Mouse (Mus musculus): ENCODE measurements around the gene Ino80b.
"Not testable (repeated sequence)": the region's sequence is repeated elsewhere in the genome, so short reads cannot be mapped to it uniquely, and the experiment has no call there.

Ino80b gene

DNA sequence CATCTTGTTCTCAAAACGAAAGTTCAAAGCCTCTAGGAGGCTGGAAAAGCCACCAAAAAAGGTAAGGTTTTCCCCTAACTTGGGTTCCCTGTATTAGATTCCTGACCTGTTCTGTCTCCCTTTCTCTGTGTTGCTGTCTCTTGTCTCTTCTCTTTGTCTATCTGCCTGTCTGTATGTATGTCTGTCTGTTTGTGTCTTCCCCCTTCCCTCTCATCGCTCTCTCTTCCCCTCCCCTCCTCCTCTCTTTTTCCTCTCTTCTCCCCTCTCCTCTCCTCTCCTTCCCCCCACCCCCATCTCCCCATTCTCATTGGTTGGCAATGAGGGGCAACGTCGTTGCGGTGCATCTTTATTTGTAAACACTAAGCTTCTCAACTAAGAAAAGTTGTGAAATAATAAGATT, at the start of gene Ino80b:
TSS of gene Ino80b (minus strand) at position 101 of the 400 bp plus-strand sequence.
- no peak for DNase-seq (ENCODE audit: low spot score in 2 of 2)

DNA sequence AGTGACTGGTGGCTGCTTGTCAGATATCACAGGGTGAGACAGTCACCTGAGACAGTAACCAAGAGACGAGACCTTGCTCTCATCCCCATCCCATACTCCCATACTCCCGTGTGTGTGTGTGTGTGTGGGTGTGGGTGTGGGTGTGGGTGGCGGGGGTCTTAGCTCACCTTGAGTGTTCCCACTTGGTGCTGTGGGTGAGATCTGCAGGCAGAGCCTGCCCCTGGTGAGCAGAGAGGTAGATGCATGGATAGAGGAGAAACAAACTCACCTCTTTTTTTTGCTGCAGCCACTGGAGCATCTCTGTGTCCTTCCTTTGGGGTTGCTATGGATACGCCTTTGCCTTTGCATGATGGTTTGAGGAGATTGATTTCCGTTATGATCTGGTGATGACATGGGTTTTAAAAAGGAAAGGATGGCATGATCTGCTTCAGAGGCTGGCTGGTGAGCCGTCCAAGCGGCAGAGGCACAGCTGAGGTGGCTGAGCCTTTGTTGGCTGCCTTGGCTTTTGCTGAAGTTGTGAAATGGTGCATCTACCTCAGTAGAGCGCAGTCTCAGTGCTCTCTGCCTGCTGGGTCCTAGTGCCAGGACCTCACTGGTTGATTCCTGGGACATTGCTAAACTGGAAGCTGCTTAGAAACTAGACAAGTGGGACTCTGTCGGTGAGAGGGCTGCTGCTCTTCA, 47.1 kb upstream of the Ino80b start:
- DNase-seq (ENCODE audit: low spot score in 2 of 2) = no peak

DNA sequence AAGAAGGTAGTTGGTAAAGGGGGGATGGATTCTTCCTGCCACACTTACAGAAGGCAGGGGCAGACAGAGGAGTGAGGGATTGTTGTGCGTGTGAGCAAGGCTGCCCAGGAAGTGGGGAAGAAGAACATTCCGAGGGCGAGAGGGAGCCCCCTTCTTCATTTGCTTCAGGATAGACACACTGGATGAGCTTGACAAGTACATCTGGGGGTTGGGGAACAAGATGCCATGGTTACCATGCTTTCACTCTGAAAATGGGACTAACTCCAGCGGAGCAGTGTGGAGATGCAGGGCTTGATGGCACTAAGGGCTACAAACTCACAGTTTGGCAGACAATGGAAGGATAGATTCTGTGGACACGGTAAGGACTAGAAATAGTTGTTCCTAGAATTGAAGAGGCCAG, 45.8 kb upstream of the Ino80b start:
- no peak for DNase-seq (ENCODE audit: low spot score in 2 of 2)

DNA sequence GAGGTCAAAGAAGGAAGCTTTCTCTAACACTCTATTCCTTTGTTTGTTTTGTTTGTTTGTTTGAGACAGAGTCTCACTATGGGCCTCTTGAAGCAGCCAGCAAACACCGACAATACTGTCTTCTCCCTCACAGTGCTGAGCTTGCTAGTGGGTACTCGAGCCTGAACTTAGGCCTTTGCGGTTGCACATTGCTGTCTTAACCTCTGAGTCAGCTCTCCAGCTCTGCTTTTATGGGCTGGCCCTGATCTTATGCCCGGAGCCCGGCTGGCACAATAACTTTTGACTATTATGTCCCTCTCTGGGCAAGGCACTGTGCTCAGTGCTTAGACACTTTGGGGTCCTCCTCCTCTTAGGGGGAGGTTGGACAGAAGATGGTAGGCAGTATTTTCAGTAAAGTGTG, 44.6 kb upstream of the Ino80b start:
- DNase-seq (ENCODE audit: low spot score in 2 of 2) = peak in 1 of 2 experiments; percentile 31

DNA sequence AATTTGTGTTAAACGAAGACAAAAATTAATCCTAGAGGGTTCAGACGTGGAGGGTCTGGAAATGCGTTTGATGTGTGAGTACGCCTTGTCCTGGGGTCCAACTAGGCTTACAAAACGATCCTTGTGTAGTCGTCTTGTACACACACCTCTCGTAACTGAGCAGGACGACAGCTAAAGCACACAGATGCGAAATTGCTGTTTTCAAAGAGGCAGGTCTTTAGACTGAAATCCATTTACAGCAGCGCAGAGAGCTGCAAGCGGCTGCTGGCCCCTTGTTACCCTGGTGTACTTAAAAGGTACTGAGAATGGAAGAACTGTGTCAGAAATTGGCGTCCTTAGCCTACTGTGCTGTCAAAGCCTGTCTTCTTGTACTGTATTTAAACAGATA, 41.0 kb upstream of the Ino80b start:
- DNase-seq (ENCODE audit: low spot score in 2 of 2) = no peak

DNA sequence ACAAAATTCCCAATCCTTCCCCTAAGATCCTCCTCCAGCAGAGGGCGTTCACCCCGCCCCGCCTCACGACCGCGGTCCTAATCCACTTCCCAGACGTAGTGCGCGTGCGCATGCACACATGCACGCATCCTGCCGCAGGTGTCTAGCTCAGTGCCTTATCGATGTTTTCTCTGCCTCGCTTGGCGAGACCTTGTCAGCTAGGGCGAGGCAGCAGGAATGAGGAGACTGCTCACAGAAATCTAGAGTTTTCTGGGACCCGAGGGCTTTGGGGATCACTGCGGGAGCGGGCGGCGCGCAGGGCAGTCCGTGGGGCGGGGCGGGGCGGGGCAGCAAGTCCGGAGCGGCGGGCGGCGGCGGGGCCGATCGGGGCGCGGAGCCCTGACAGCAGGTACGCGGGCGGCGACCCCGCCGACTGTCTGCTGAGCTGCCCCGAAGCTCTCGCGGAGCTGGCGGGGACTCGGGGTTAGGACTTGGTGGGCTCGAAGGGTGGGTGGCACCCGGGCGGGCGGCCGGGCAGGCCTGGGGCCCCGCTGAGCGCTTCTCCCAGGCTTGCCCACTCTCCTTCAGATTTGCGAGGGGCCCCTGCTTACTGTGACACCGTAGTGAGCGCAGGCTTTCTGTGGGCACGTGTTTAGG, 40.5 kb upstream of the Ino80b start, which contains the start of gene Dctn1:
TSS of gene Dctn1 (plus strand) at position 314 of the 636 bp plus-strand sequence.
- peak; percentile 91 to 92 for DNase-seq (ENCODE audit: low spot score in 2 of 2)

DNA sequence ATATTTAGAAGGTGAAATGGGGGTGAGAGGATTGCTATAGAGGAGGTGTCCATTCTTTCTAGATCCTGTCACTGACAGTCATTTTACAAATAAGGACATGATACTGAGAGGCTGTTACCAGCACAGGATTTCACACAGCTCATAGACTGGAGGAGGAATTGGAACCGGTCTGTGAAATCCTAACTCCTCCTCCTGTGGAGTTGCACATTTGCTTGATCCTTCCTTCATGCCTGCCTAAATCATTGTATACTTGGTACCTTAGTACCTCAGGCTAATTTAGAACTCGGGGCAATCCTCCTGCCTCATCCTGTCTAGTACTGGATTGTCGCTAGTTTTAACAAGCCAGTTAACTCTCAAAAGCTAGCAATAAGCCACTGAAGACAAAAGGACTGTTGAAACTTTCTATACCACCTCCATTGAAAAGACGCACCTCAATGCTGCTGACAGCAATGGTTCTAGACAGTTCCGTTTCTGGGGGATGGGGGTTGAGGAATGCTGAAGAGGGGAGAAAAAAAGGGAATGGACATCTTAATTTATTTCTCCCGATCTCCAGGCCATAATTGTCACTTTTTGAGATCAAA, 39.9 kb upstream of the Ino80b start:
- DNase-seq (ENCODE audit: low spot score in 2 of 2) = no peak

GRCm38 (mm10) chr6:83162701-83163100, 37.5 kb upstream of the Ino80b start:
- DNase-seq (ENCODE audit: low spot score in 2 of 2) = peak in 1 of 2 experiments; percentile 65

DNA sequence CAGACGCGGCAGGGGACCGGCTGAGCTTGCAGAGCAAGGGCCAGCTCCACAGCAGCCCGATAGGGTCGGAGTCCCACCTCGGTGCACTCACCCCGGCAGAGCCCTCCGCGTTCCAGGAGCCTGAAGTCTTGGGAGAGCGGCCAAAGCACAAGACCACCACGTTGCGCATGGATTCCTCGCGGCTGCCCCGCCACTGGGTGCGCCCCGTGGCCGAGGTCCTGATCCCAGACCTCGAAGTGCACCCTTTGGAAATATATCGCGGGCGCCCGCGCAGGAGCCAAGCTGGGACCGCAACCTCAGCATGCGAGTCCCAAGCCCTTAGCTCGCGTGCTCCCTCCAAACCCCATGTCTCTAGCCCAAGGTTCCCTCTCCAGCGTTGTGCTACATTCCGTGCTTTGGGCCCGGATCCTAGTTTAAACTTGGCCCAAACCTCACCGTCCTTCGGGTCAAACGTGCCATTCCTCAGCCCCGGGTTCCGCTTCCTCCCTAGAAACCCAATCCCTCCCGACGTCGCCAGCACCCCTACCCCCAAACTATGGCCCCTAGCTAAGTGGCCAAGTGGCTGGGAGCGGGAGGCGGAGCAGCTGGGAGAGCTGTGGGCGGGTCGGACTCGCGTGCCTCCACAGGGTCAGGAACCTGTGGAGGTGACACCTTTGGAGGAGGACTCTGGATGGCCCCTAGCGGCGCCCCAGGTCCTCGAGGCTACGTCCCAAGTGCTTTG, 36.9 kb upstream of the Ino80b start:
- peak; percentile 31 to 65 for DNase-seq (ENCODE audit: low spot score in 2 of 2)

DNA sequence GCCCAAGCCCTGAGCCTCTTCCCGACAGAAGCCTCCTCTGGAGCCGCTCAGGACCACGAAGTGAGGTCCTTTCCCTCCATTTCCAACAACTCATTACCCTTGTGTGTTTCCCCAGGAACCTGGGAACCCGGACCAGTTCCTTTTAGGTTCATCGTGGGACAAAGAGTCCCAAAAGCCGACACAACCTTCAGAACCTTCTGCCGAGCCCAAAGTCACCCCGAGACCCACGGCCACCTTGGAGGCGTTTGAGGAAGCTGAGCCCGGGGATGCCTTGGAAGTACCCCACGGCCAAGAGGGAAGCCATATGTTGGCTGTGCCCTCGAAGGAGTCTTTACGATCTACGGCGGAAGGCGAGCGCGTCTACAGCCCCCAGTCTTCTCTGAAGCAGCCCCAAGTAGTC, 36.2 kb upstream of the Ino80b start:
- DNase-seq (ENCODE audit: low spot score in 2 of 2) = no peak

GRCm38 (mm10) chr6:83159456-83159855, 34.2 kb upstream of the Ino80b start:
- not testable (repeated sequence) for DNase-seq (ENCODE audit: low spot score in 2 of 2)

DNA sequence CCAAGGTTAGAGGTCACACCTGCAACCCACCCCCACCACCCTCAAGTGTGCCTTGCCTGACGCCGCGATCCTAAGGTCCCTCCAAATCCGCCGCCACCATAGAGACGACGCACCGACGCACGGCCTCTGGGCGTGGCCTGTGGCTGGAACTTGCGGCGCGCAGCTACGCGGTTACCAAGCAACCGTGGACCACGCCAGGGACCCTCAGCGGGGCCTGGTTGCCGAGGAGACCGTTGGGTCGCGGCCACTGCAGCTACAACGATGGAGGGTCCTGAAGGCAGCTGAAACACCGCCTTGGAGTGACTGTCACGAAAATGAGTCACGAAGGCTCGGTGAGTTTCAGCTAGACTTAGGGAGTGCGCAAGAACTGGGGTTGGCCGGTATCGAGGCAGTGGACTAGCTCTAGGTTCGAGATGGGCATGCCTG, 31.0 kb upstream of the Ino80b start, which contains the start of the genes Wdr54 and 1700003E16Rik:
TSS of gene Wdr54 (minus strand) at position 139 of the 426 bp plus-strand sequence.
TSS of gene 1700003E16Rik (plus strand) at position 146 of the 426 bp plus-strand sequence.
- peak in 1 of 2 experiments; percentile 69 for DNase-seq (ENCODE audit: low spot score in 2 of 2)

- DNase-seq (ENCODE audit: low spot score in 2 of 2) = no peak
These were observed 30.5 kb upstream of the Ino80b start for GRCm38 (mm10) chr6:83155552-83156238.

- no peak for DNase-seq (ENCODE audit: low spot score in 2 of 2)
These were observed 28.3 kb upstream of the Ino80b start for GRCm38 (mm10) chr6:83153485-83153884.

DNA sequence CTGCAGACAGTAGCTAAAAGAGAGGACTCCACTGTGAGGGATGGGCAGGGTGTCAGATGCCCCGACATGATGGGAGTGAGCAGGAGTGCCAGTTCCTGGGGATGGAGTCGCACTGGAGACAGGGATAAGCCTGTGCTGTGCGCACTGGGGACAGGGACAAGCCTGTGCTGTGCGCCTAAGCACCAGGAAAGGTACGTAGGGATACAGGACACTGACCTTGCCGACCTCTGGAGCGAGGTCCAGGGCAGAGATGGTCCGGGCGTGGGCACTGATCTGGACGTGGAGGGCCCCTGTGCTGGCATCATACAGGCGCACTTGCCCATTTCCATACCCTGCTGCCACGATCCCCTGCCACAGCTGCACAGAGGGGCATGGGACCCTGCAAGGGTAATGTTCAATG, 27.8 kb upstream of the Ino80b start:
- no peak for DNase-seq (ENCODE audit: low spot score in 2 of 2)

GRCm38 (mm10) chr6:83151721-83152120, 26.5 kb upstream of the Ino80b start:
- no peak for DNase-seq (ENCODE audit: low spot score in 2 of 2)

DNA sequence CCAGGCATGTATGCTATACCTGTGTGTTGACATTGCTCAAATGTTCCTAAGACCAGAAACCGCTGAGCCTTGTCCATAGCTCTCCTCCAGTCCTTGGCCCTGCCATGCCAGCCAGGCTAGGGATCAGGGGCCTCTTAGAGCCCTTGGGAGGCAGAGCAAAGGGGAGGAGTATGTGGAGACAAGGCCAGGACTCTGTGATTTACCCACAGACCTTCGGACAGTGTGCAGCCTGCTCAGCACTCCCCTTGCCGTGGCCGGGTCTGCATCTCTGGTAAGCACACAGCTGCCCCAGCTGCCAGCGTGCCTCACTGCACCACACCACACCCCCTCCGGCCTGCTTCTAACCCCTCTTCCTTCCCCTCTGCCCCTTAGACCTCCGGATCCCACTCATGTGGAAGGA, 22.0 kb upstream of the Ino80b start:
- DNase-seq (ENCODE audit: low spot score in 2 of 2) = no peak

- no peak for DNase-seq (ENCODE audit: low spot score in 2 of 2)
These were observed 20.6 kb upstream of the Ino80b start for GRCm38 (mm10) chr6:83145805-83146204.

- no peak for DNase-seq (ENCODE audit: low spot score in 2 of 2)
These were observed 20.0 kb upstream of the Ino80b start for GRCm38 (mm10) chr6:83145209-83145608.

- peak in 1 of 2 experiments; percentile 43 for DNase-seq (ENCODE audit: low spot score in 2 of 2)
These were observed 17.7 kb upstream of the Ino80b start for GRCm38 (mm10) chr6:83142886-83143285.

GRCm38 (mm10) chr6:83142211-83142731, 17.0 kb upstream of the Ino80b start:
- no peak for DNase-seq (ENCODE audit: low spot score in 2 of 2)

Measured in urinary bladder, adult 18-20 months (tissue).